Mouse (Mus musculus) hindbrain, postnatal 0 days (tissue): Measurements from ENCODE around the gene Atxn2l. TPM values are rescaled to one million over a fixed set of nuclear protein-coding genes. Genes with fewer than 3 reads are reported as not detected.

Experiments used
- ATAC-seq: fragments of 200-750 bp; cut with Nextera tagmentation; 2 replicates; pipeline ENCODE4 v1.8.0; 2017; ENCODE audit warnings: mild to moderate bottlenecking, moderate TSS enrichment, moderate library complexity
- DNase-seq: peaks from one replicate; pipeline ENCODE4 v3.0.0-alpha.2; 2015; ENCODE audit warnings: low spot score
- H3K27ac ChIP-seq: fragments of 300-500 bp; sonication (generic); 2 replicates; pipeline ENCODE4 v1.5.1; 2014; ENCODE audit warnings: mild to moderate bottlenecking
- H3K27me3 ChIP-seq: fragments of 300-500 bp; sonication (generic); 2 replicates; pipeline ENCODE4 v1.6.1; 2014; ENCODE audit warnings: low read length, mixed read lengths; ENCODE audit not compliant: insufficient read depth
- H3K36me3 ChIP-seq: fragments of 300-500 bp; sonication (generic); 2 replicates; pipeline ENCODE4 v1.6.1; 2014; ENCODE audit warnings: low read length, mixed read lengths; ENCODE audit not compliant: insufficient read depth
- H3K4me1 ChIP-seq: fragments of 300-500 bp; sonication (generic); 2 replicates; pipeline ENCODE4 v1.6.1; 2014; ENCODE audit warnings: antibody characterized with exemption, low read length, mixed read lengths; ENCODE audit not compliant: insufficient read depth
- H3K4me2 ChIP-seq: fragments of 300-500 bp; sonication (generic); 2 replicates; pipeline ENCODE4 v1.6.1; 2014; ENCODE audit warnings: low read depth, mild to moderate bottlenecking, low read length, moderate library complexity, mixed read lengths
- H3K4me3 ChIP-seq: fragments of 300-500 bp; sonication (generic); 2 replicates; pipeline ENCODE4 v1.5.1; 2014; ENCODE audit warnings: low read length
- H3K9ac ChIP-seq: fragments of 300-500 bp; sonication (generic); replicated peaks from 2 replicates; pipeline ENCODE4 v1.6.1; 2014; ENCODE audit warnings: mild to moderate bottlenecking, low read length, moderate library complexity, mixed read lengths
- H3K9me3 ChIP-seq: fragments of 300-500 bp; sonication (generic); 2 replicates; pipeline ENCODE4 v1.6.1; 2016; ENCODE audit warnings: low read length, mixed read lengths
- CTCF ChIP-seq: IDR thresholded peaks from 2 replicates; pipeline ENCODE4 v1.5.1; 2016; ENCODE audit warnings: antibody characterized with exemption, control low read depth, low read depth
- WGBS: fragments of 180-500 bp; shearing (Covaris S2); extraction: QIAGEN DNeasy Blood & Tissue Kit; methylation state at CpG from one replicate; pipeline ENCODE4 v1.1.7; 2014; 5-methylcytosine and 5-hydroxymethylcytosine counted together
- polyA plus RNA-seq: library from polyadenylated mRNA; unstranded; fragments of >200 nt; fragmentation: Nextera tagmentation; extraction: Ambion mirVana; gene quantifications from 2 replicates; pipeline ENCODE4 v1.2.1, GENCODE M21; 2015
- total RNA-seq: library from RNA; depleted of rRNA; stranded (reverse); fragments of >200 nt; gene quantifications from 2 replicates; pipeline ENCODE4 v1.2.3, GENCODE M21; 2014

Gene Atxn2l
- total and polyA plus RNA-seq, 2 experiments from 2014 or later: 54.0 to 71.1 TPM

GRCm38 (mm10) chr7:126470077-126470476 is 33.2 kb downstream of the Atxn2l start:
- ATAC-seq (no peak), DNase-seq (no peak)
- Histone ChIP-seq H3K4me3 (no peak overlapping the region), H3K36me3 (peaks cover 31% of the 10 kb centered on the region), H3K4me2 (no peak overlapping the region), H3K27ac (no peak overlapping the region), H3K9ac (no peak overlapping the region), H3K9me3 (no peaks in the 10 kb centered on the region), H3K27me3 (no peaks in the 10 kb centered on the region), H3K4me1 (peaks cover 8% of the 10 kb centered on the region)
- 93% methylated on average over 6 of the region's 6 CpGs for WGBS
- TF ChIP-seq CTCF: no peak

- H3K27ac ChIP-seq: no peak overlapping the region
- H3K4me1 ChIP-seq: no peaks in the 10 kb centered on the region
- peaks cover 31% of the 10 kb centered on the region for H3K36me3 ChIP-seq
- no peak for TF ChIP-seq CTCF
- no peak overlapping the region for H3K4me3 ChIP-seq
- H3K4me2 ChIP-seq: no peak overlapping the region
- H3K9me3 ChIP-seq: no peaks in the 10 kb centered on the region
- H3K27me3 ChIP-seq: no peaks in the 10 kb centered on the region
- H3K9ac ChIP-seq: no peak overlapping the region
- ATAC-seq: no peak
- DNase-seq: no peak
- 94% methylated on average over 18 of the region's 18 CpGs for WGBS
Observed at GRCm38 (mm10) chr7:126467834-126468627, 35.2 kb downstream of the Atxn2l start.

DNA sequence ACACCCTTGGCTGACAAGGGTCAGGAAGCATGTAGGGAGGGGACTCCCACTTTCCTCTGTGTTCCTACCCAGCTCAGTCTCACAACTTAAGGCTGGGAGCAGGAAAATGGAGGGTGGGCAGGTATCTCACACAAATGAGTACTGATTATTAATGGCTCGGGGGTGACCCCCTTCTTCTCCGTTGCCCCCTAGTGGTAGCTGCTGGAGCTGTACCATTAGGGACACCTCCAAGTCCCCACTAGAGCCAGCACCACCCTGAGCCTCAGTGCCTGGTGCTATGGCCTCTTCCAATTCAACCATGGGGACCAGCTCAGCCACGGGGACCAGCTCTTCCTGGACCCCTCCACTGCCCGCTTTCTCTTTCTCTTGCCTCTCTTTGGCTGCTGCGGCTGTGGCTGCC is 36.0 kb downstream of the Atxn2l start:
- DNase-seq: peak; percentile 39
- Histone ChIP-seq H3K36me3 (peaks cover 26% of the 10 kb centered on the region), H3K9me3 (no peaks in the 10 kb centered on the region), H3K9ac (no peak overlapping the region), H3K4me1 (no peaks in the 10 kb centered on the region), H3K4me2 (no peak overlapping the region), H3K4me3 (no peak overlapping the region), H3K27ac (no peak overlapping the region), H3K27me3 (no peaks in the 10 kb centered on the region)
- ATAC-seq: no peak
- 66% methylated on average over 5 of the region's 5 CpGs for WGBS
- TF ChIP-seq CTCF: peak; percentile 63

- H3K9ac ChIP-seq: no peak overlapping the region
- no peak overlapping the region for H3K4me3 ChIP-seq
- H3K4me2 ChIP-seq: no peak overlapping the region
- no peak for TF ChIP-seq CTCF
- 88% methylated on average over 5 of the region's 5 CpGs for WGBS
- H3K27me3 ChIP-seq: no peaks in the 10 kb centered on the region
- peaks cover 20% of the 10 kb centered on the region for H3K36me3 ChIP-seq
- no peaks in the 10 kb centered on the region for H3K4me1 ChIP-seq
- H3K9me3 ChIP-seq: no peaks in the 10 kb centered on the region
- H3K27ac ChIP-seq: no peak overlapping the region
- ATAC-seq: no peak
- no peak for DNase-seq
Observed at GRCm38 (mm10) chr7:126466707-126467106, 36.5 kb downstream of the Atxn2l start.

DNA sequence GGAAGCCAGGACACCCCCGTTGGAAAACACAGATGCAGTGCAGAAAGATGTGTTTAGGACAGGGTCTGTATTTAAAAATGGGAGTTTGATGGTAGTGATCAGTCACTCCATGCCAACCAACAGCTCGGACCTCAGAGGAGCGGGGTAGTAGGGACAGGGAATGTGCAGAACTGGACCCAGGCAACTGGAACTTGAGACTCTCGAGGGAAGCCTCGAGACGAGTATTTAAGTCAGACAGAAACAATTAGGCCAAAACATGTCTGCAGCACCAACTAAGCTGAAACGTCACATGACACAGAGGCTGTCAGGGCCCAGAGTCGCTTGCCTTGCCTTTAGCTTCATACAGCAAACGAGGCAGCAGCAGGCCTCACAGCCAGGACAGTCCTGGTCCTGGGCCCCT is 37.1 kb downstream of the Atxn2l start:
- H3K9ac ChIP-seq: no peak overlapping the region
- 77% methylated on average over 9 of the region's 9 CpGs for WGBS
- no peak overlapping the region for H3K4me3 ChIP-seq
- no peaks in the 10 kb centered on the region for H3K4me1 ChIP-seq
- H3K36me3 ChIP-seq: peaks cover 16% of the 10 kb centered on the region
- no peak for TF ChIP-seq CTCF
- no peaks in the 10 kb centered on the region for H3K9me3 ChIP-seq
- DNase-seq: no peak
- H3K4me2 ChIP-seq: no peak overlapping the region
- H3K27me3 ChIP-seq: no peaks in the 10 kb centered on the region
- no peak for ATAC-seq
- H3K27ac ChIP-seq: no peak overlapping the region

DNA sequence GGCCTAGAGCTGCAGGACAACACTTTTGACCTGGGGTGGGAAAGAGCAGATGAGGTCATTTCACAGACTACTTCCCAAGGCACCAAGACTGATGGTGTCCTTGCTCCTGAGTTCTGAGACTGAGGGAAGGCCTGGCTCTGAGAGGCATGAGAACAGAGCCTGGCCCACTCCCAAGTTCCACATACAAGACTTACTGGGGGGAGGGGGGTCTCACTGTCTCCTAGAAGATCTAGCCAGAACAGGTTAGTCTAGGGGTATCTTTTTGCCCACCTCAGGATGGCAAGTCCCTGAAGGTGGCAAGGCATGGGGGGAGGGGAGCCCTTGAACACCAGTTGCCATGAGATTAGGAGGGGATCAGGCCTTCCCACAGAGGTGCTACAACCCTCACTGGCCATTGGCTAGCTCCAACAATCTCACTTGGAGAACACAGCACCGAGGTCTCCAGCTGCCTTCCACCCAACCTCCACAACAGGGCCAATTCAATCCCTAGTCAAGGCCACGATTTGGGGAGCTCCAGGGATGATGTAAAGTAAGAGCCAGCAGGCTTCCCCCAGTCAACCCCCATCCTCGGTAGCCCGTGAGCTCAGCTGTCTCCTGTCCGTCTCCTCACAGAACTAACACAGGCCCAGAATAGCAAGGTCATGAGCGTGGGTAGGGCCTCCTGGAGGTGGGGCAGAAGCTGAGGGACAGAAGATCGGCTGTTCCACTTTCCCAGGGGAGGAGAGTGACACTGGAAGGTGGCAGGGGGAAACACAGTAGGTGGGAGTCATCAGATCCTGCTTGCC is 37.8 kb downstream of the Atxn2l start:
- ATAC-seq (no peak), DNase-seq (no peak)
- Histone ChIP-seq H3K4me2 (no peak overlapping the region), H3K4me3 (no peak overlapping the region), H3K27me3 (no peaks in the 10 kb centered on the region), H3K27ac (no peak overlapping the region), H3K9me3 (no peaks in the 10 kb centered on the region), H3K36me3 (peaks cover 15% of the 10 kb centered on the region), H3K9ac (no peak overlapping the region), H3K4me1 (no peaks in the 10 kb centered on the region)
- no peak for TF ChIP-seq CTCF
- WGBS: 43% methylated on average over 7 of the region's 7 CpGs
